Mouse (Mus musculus) layer of hippocampus, postnatal 10 days (tissue): ENCODE results near the gene Bricd5. TPM values are rescaled to one million over a fixed set of nuclear protein-coding genes. Genes with fewer than 3 reads are reported as not detected.

ENCODE experiments used
- DNase-seq, 2 experiments: peaks; one replicate each; pipeline ENCODE4 v3.0.0; 2021; ENCODE audit warnings: low spot score in 2 of 2
- total RNA-seq, 2 experiments: library from RNA; stranded (reverse); gene quantifications; 2 replicates each; pipeline ENCODE4 v1.2.3; 2021

Bricd5 gene
- total RNA-seq, 2 experiments from 2014 or later = 0.87 to 1.8 TPM

GRCm38 (mm10) chr17:24461580-24461979 lies 12.1 kb upstream of the Bricd5 start:
- no peak for DNase-seq

- DNase-seq = no peak
Measured at GRCm38 (mm10) chr17:24462932-24463331, 10.8 kb upstream of the Bricd5 start.

GRCm38 (mm10) chr17:24463374-24464133 lies 10.1 kb upstream of the Bricd5 start:
- DNase-seq = no peak

GRCm38 (mm10) chr17:24468636-24469246 lies 4.9 kb upstream of the Bricd5 start:
- no peak for DNase-seq

GRCm38 (mm10) chr17:24469336-24469909 lies 4.3 kb upstream of the Bricd5 start:
- DNase-seq = no peak

- DNase-seq = peak; percentile 98 to 99
Measured at GRCm38 (mm10) chr17:24469910-24470602, 3.6 kb upstream of the Bricd5 start, which contains the start of the genes E4f1 and Pgp. TSS of gene E4f1 (minus strand) at chr17:24470313. TSS of gene Pgp (plus strand) at chr17:24470392.

GRCm38 (mm10) chr17:24470701-24471527 lies 2.8 kb upstream of the Bricd5 start:
- peak in 1 of 2 experiments; percentile 47 for DNase-seq

- DNase-seq = peak in 1 of 2 experiments; percentile 53
Measured at GRCm38 (mm10) chr17:24472512-24472911, 1.2 kb upstream of the Bricd5 start.

- peak; percentile 63 to 69 for DNase-seq
Measured at GRCm38 (mm10) chr17:24474557-24474956, 873 bp downstream of the Bricd5 start.

GRCm38 (mm10) chr17:24475586-24475985 lies 1.9 kb downstream of the Bricd5 start:
- DNase-seq = no peak

GRCm38 (mm10) chr17:24476022-24476776 lies 2.5 kb downstream of the Bricd5 start:
- no peak for DNase-seq

- no peak for DNase-seq
Measured at GRCm38 (mm10) chr17:24477053-24477984, 3.6 kb downstream of the Bricd5 start.

GRCm38 (mm10) chr17:24477985-24478600 lies 4.4 kb downstream of the Bricd5 start:
- DNase-seq = no peak

GRCm38 (mm10) chr17:24478663-24479380 lies 5.1 kb downstream of the Bricd5 start, which contains the start of gene Mlst8:
TSS of gene Mlst8 (minus strand) at chr17:24479078.
- peak; percentile 99 for DNase-seq

GRCm38 (mm10) chr17:24479431-24479830 lies 5.7 kb downstream of the Bricd5 start:
- no peak for DNase-seq

GRCm38 (mm10) chr17:24480201-24480826 lies 6.6 kb downstream of the Bricd5 start:
- no peak for DNase-seq
